Mouse (Mus musculus): ENCODE measurements around the gene Olfr1369-ps1. TPM values are rescaled to one million over a fixed set of nuclear protein-coding genes. Genes with fewer than 3 reads are reported as not detected.
"Not testable (repeated sequence)": the region's sequence is repeated elsewhere in the genome, so short reads cannot be mapped to it uniquely, and the experiment has no call there.

The Olfr1369-ps1 gene
- not detected in 2 replicates for total RNA-seq (2021)
- long read RNA-seq: 0 reads

DNA sequence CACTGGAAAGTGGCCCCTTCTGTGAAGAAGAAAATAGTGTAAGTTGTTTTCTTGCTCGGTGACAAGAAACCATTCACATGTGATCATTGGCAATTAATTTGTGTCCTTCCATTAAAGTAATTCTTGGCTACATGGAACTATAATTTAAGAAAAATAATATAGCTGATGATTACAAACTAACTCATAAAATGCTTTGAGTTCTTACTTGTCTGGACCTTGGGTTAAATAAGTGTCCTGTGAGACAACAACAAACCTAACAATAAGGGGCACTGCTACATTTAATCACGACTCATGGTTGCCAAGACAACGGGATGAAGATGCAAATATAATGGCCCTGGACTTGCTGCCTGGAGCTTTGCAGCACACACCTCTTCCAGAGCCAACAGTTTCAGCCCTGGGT lies at the start of gene Olfr1369-ps1:
Olfr1369-ps1 (plus strand) TSS at position 301 of the 400 bp plus-strand sequence.
- DNase-seq: not testable (repeated sequence)

DNA sequence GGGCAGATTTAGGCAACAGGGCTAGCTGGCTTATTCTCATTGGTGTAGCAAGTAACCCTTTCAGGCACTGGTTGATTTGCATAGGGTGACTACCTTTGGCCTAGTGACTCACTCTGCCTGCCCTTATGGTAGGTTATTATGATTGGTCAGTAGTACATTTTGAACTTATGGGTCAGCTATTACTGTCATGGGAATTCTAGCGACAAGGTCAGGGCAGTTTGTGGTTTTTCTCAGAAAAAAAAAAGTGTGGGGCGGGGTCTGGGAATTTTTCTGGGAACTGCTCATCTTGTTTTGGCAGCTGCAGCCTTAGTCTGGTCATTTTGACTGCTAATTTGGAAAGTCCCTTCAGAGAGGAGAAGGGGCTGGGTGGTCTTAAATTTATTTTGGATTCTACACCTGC lies 45.3 kb upstream of the Olfr1369-ps1 start:
- DNase-seq: no peak

DNA sequence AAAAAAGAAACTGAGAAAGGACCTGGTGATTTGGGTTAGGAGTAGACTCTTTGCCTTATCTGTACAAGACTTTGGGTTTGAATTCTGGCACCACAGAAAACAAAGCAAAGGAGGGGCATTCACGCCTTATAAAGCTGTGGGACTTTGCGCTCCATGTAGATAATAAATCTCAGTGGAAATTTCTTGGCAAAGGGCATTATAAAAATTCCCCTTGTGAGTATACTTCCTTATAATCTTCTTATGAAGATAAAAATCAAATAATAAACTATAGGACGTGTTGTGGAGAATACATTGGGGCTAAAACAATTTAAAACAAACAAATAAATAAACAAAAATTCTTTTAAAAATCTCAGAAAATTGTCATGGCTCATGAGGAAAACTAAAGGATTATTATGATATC lies 36.4 kb upstream of the Olfr1369-ps1 start, which contains the start of gene Olfr1370:
Olfr1370 (minus strand) TSS at position 101 of the 400 bp plus-strand sequence.
- DNase-seq: no peak

DNA sequence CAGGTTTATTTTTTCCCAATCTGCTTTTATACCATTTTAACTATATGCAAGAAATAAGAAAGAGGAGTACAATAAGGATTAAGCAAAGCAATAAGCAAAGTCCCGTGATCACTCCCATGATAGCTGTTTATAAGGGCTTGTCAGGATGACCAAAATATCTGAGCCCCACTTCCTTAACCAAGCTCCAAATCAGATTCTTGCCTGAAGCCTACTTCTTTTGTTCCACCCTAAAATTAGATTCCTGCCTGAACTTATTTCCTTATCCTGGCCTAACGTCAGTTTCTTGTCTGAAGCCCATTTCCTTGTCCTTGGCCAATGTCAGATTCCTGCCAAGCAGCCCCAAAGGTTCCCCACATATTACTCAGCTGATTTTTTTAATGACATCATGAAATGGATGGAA lies 28.6 kb upstream of the Olfr1369-ps1 start:
- DNase-seq: no peak

DNA sequence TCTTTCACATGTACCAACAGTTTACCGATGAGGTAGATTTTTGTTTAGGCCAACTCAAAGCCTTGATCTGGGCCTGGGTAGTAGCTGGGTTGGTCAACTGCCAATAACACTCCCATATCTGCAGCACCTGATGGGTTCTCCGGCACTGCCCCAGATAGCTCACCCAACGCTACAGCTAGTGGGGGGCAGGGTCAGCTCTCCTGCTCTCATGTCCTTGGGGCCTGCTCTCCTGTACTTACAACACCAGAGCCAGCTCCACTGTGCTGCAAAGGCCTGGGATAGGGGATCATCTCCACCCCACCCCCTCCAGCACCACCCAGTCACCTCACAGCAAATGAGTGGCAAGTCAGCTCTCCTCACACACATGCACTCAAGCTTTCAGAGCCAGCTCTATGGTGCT lies 1.5 kb upstream of the Olfr1369-ps1 start:
- no peak for DNase-seq

DNA sequence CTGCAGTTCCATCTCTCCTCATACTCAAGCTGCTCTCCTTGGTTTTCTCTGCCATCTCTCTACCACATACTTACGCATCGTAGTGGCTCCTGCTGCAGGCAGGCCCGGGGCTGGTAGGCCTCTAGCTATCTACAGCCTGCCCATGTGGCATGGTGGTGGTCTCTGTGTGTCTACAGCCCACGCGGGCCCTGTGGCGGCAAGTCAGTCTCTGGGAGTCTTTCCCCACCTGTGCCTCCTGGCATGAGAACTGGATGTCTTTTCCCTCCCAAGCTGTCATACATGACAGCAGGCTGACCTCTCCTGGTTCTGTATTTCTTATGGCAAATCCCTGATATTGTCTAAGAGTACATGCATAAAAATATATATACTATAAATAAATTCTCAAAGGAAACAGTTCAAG lies 842 bp upstream of the Olfr1369-ps1 start:
- no peak for DNase-seq

GRCm38 (mm10) chr13:21114121-21114520 lies 2.8 kb downstream of the Olfr1369-ps1 start:
- DNase-seq: no peak

GRCm38 (mm10) chr13:21129339-21129738 lies 18.1 kb downstream of the Olfr1369-ps1 start, which contains the start of gene Olfr263:
Olfr263 (plus strand) TSS chr13:21129639.
- DNase-seq: not testable (repeated sequence)

GRCm38 (mm10) chr13:21142421-21142820 lies 31.1 kb downstream of the Olfr1369-ps1 start:
- DNase-seq: peak; percentile 18

DNA sequence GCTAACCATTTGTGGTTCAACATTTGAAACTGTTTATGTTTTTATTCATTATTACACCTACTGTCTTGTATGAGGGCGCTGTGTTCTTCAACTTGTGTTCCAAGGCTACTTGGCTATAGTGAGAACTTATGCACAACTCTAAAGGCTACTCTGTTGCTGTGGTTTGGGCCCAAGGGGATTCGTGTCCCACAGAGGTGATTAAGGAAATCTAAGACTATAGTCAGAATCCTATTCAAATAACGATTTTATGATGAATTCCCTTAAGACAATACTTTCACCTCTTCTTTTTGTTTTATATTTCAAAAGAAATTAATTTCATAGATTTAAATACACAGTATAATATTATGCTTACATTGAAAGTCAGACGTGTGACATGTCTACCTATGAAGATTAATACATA lies 34.5 kb downstream of the Olfr1369-ps1 start, which contains the start of gene Olfr1368:
Olfr1368 (minus strand) TSS at position 101 of the 400 bp plus-strand sequence.
- no peak for DNase-seq

DNA sequence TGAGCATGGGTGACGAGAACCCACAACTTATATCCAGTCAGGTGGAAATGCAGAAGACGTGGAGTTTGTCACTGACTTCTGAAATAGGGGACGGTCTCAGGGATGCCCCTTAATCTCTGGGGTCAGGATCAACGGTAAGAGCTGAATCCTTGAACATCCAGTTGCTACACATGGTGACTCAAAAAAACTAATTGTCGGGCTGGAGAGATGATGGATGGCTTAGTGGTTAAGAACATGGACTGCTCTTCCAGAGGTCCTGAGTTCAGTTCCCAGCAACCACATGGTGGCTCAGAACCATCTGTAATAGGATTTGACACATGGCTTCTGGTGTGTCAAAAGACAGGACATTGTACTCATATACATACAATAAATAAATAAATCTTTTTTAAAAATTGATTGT lies 44.6 kb downstream of the Olfr1369-ps1 start:
- no peak for DNase-seq

DNA sequence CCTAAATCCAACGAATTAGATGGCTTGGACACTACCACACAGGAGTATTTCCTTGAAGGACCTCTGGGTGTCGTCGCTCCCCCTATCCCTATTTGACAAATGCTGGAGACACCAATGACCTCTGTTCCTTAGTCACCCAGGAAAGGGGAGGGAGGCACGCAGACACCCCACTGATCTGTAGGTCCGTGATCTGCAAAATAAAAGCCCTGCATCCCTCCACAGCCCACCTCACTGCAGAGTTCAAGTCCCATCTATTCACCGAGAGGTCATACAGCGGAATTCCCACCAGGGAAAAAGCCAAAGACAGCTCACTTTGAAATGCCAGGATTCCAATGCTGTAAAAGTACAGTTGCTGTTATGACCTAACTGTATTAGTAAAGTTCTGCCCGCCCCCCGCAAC lies 46.8 kb downstream of the Olfr1369-ps1 start:
- no peak for DNase-seq

DNA sequence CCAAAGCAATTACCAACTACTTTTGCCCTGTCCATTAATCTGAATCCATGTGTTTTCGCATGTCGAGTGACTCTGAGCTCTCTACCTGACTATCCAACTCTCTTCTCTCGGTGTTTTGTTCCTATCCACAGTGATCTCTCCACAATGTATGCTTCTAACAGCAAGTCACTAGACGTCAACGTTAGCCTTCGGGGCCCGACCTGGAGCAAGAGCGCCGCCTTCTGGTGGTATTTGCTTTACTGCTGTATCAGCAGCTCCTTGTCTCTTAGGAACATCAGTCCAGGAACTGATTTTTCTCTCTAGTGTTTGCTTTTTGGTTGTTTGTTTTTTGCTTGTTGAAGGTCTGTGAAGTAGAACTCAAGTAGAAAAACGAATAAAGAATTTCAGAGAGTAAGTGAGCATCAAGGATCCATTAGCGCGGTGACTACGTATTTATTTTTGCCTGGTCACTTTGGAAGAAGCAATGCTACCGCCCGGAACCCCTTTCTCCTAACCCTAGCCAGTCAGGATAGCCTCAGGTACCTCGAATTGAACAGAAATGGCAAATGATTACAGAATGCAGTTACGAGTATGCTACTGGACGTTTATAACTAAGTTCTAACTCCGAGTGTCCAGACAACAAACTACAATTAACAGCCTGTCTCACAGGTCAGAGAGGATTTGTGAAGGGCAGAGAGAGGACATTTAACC lies 47.6 kb downstream of the Olfr1369-ps1 start:
- DNase-seq: peak; percentile 88

DNA sequence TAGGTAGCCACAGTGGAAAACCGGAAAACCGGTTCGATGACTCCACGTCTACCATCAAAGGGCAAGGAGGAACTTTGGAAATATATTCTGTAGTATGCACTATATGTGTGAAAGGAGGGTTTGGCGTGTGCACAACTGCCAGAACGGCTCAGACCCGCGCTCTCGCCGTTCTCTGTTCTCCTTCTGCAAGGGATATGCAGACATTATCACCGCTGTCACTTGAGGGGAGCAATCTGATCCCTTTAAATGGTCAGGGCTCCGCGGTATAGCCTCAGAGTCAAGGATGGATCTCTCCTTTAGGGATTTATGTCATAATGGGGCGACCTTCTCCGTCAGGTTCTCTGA lies 48.2 kb downstream of the Olfr1369-ps1 start:
- DNase-seq: no peak

- DNase-seq: no peak
These were observed 48.8 kb downstream of the Olfr1369-ps1 start for GRCm38 (mm10) chr13:21160041-21160511.

- peak; percentile 88 for DNase-seq
These were observed 49.6 kb downstream of the Olfr1369-ps1 start for GRCm38 (mm10) chr13:21160657-21161590.

GRCm38 (mm10) chr13:21161591-21161990 lies 50.3 kb downstream of the Olfr1369-ps1 start:
- no peak for DNase-seq

DNA sequence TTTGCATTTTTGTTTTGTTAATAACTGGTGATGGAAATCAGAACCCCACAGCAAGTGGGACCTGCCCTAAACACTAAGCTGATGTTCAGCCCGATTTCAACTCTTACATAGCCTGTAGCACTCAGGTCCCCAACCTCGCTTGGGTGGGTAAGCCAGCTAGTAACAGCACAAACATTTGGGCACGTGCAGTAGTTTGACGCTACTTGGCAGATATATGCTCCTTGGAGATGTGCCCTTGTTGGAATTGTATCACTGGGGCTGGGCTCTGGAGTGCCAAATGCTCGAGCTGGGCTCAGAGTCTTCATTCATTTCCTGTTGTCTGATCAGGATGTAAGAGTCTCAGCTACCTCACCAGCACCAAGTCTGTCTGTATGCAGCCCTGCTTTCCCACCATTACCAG lies 51.3 kb downstream of the Olfr1369-ps1 start:
- DNase-seq: no peak

GRCm38 (mm10) chr13:21166936-21167909 lies 55.9 kb downstream of the Olfr1369-ps1 start:
- DNase-seq: peak; percentile 65

DNA sequence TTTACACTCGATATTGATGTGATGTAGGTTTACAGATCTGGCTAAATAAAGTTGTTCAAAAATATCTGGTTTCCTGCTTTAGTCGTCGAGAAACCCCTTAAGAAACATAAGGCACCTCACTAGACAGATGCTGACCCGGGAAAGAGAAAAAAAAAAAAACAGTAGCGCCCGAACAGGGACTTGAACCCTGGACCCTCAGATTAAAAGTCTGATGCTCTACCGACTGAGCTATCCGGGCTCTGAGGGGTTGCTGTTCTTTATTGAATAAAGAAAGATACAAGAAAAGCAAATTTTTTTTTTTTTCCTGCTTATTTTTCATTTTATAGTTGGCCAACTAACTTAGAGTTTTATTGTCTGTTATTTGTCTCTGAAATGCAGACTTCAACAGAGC lies 56.6 kb downstream of the Olfr1369-ps1 start:
- no peak for DNase-seq

GRCm38 (mm10) chr13:21168371-21169011 lies 57.2 kb downstream of the Olfr1369-ps1 start:
- DNase-seq: peak; percentile 18

Measured in adrenal gland, postnatal 25 days (tissue).